ENCODE assay signal across 7 mouse cellular contexts in genomic region chr8:70863956-70864711, GRCm38 (mm10). TPM values are rescaled to one million over a fixed set of nuclear protein-coding genes. Genes with fewer than 3 reads are reported as not detected.
DNase-seq lines count a peak whose midpoint lies in the region; ATAC-seq and TF ChIP-seq lines count a peak whose summit lies in the region.

No protein-coding gene starts in this region.

- no peaks in the 10 kb centered on the region for H3K9me3 ChIP-seq in lung, postnatal 0 days (ENCODE audit: low read length)
- H3K9me3 ChIP-seq in heart, postnatal 0 days (replicated peaks; ENCODE audit: control insufficient read depth, low read length): no peaks in the 10 kb centered on the region
- H3K9me3 ChIP-seq in liver, embryonic 12.5 days (replicated peaks): no peaks in the 10 kb centered on the region
- no peaks in the 10 kb centered on the region for H3K9me3 ChIP-seq in stomach, embryonic 14.5 days (ENCODE audit: control insufficient read depth, low read depth, low read length)

- TF ChIP-seq EP300 in lung, postnatal 0 days (IDR thresholded peaks at IDR 0.05): no peak
- TF ChIP-seq EP300 in heart, postnatal 0 days (IDR thresholded peaks at IDR 0.05; ENCODE audit: low read depth): no peak

- H3K9ac ChIP-seq in lung, postnatal 0 days (replicated peaks; ENCODE audit: low read depth): no peak overlapping the region
- peak overlapping the region; percentile 63 for H3K9ac ChIP-seq in heart, postnatal 0 days (replicated peaks; ENCODE audit: low read depth, low read length)
- peak overlapping the region; percentile 6; the same call in 1 of the 2 replicates for H3K9ac ChIP-seq in liver, embryonic 12.5 days
- no peak overlapping the region; the same call in 1 of the 2 replicates for H3K9ac ChIP-seq in stomach, embryonic 14.5 days (replicated peaks; ENCODE audit: low read depth, low read length)

- WGBS in lung, postnatal 0 days: 2% methylated on average over 42 of the region's 46 CpGs
- WGBS in heart, postnatal 0 days: 1% methylated on average over 46 of the region's 46 CpGs
- 2% methylated on average over 46 of the region's 46 CpGs for WGBS in liver, embryonic 12.5 days (ENCODE audit: insufficient replicate concordance)
- WGBS in stomach, embryonic 14.5 days: 2% methylated on average over 46 of the region's 46 CpGs

- no peak for TF ChIP-seq CTCF in lung, postnatal 0 days (IDR thresholded peaks at IDR 0.05)
- TF ChIP-seq CTCF in heart, postnatal 0 days (IDR thresholded peaks at IDR 0.05; ENCODE audit: low read depth): no peak

- H3K27ac ChIP-seq in lung, postnatal 0 days (ENCODE audit: low read length): no peak overlapping the region
- peak overlapping the region; percentile 78 for H3K27ac ChIP-seq in heart, postnatal 0 days (ENCODE audit: low read depth)
- no peak overlapping the region for H3K27ac ChIP-seq in liver, embryonic 12.5 days
- no peak overlapping the region for H3K27ac ChIP-seq in stomach, embryonic 14.5 days (ENCODE audit: low read length)

- H3K36me3 ChIP-seq in lung, postnatal 0 days (ENCODE audit: insufficient read depth, low read length): no peaks in the 10 kb centered on the region
- peaks cover 6% of the 10 kb centered on the region; the same call in 1 of the 2 replicates for H3K36me3 ChIP-seq in heart, postnatal 0 days (replicated peaks; ENCODE audit: control insufficient read depth, insufficient read depth, low read length)
- peaks cover 12% of the 10 kb centered on the region for H3K36me3 ChIP-seq in liver, embryonic 12.5 days
- 0 out of 2 replicates have a peak, but pooled peaks cover 2% of the 10 kb centered on the region for H3K36me3 ChIP-seq in stomach, embryonic 14.5 days (ENCODE audit: control insufficient read depth, insufficient read depth, low read length)

- DNase-seq in lung, postnatal 0 days (ENCODE audit: low spot score): no peak
- no peak for DNase-seq in lung, postnatal 36 days
- peak; percentile 54 for DNase-seq in embryo, embryonic 10.5 days (ENCODE audit: low spot score)
- no peak for DNase-seq in heart, postnatal 0 days (ENCODE audit: low spot score)
- DNase-seq in thymus, postnatal 0 days (ENCODE audit: low spot score): no peak

- no peak for ATAC-seq in lung, postnatal 0 days
- no peak for ATAC-seq in heart, postnatal 0 days (ENCODE audit: insufficient read depth, low read depth)
- ATAC-seq in liver, embryonic 12.5 days: no peak
- no peak for ATAC-seq in stomach, embryonic 14.5 days (ENCODE audit: insufficient number of reproducible peaks, insufficient read depth, low FRiP score, low read depth)

- H3K4me3 ChIP-seq in lung, postnatal 0 days (ENCODE audit: low read depth, low read length): peak overlapping the region; percentile 71
- H3K4me3 ChIP-seq in heart, postnatal 0 days (ENCODE audit: low read depth, low read length): peak overlapping the region; percentile 63
- H3K4me3 ChIP-seq in liver, embryonic 12.5 days: peak overlapping the region; percentile 66
- H3K4me3 ChIP-seq in stomach, embryonic 14.5 days (ENCODE audit: low read depth, low read length): peak overlapping the region; percentile 42

- peaks cover 29% of the 10 kb centered on the region for H3K4me1 ChIP-seq in lung, postnatal 0 days (ENCODE audit: insufficient read depth, low read depth, low read length)
- H3K4me1 ChIP-seq in heart, postnatal 0 days (ENCODE audit: control insufficient read depth, insufficient read depth): peaks cover 12% of the 10 kb centered on the region; the same call in 1 of the 2 replicates
- peaks cover 57% of the 10 kb centered on the region for H3K4me1 ChIP-seq in liver, embryonic 12.5 days
- H3K4me1 ChIP-seq in stomach, embryonic 14.5 days (ENCODE audit: control insufficient read depth, insufficient read depth, low read length): peaks cover 37% of the 10 kb centered on the region

- H3K27me3 ChIP-seq in lung, postnatal 0 days (replicated peaks; ENCODE audit: insufficient read depth, low read length): peaks cover 34% of the 10 kb centered on the region
- peaks cover 16% of the 10 kb centered on the region; the same call in 1 of the 2 replicates for H3K27me3 ChIP-seq in heart, postnatal 0 days (ENCODE audit: control insufficient read depth, insufficient read depth, low read length)
- H3K27me3 ChIP-seq in liver, embryonic 12.5 days (replicated peaks): peaks cover 60% of the 10 kb centered on the region
- 0 out of 2 replicates have a peak, but pooled peaks cover 9% of the 10 kb centered on the region for H3K27me3 ChIP-seq in stomach, embryonic 14.5 days (ENCODE audit: control insufficient read depth, insufficient read depth, low read length)

- H3K4me2 ChIP-seq in lung, postnatal 0 days (replicated peaks; ENCODE audit: low read depth, low read length): peak overlapping the region; percentile 57
- peak overlapping the region; percentile 83 for H3K4me2 ChIP-seq in heart, postnatal 0 days (ENCODE audit: low read depth, low read length)
- H3K4me2 ChIP-seq in liver, embryonic 12.5 days: peak overlapping the region; percentile 81
- peak overlapping the region; percentile 78 for H3K4me2 ChIP-seq in stomach, embryonic 14.5 days (replicated peaks; ENCODE audit: low read depth, low read length)

RNA-seq across cellular contexts. Expression of gene Kcnn1, which starts 1.1 kb away (rescaled TPM):
- polyA plus RNA-seq in lung, postnatal 0 days (2015; fragmentation: Nextera tagmentation; extraction: Ambion mirVana): 0.24 and 0.25 TPM in 2 replicates
- 7.5 and 25.2 TPM in 2 replicates for total RNA-seq in heart, postnatal 0 days (2014; rRNA removed; ENCODE audit: low replicate concordance)
- 3.4 TPM in 2 replicates for polyA plus RNA-seq in heart, postnatal 0 days (2015; fragmentation: Nextera tagmentation; extraction: Ambion mirVana)
- polyA plus RNA-seq in liver, embryonic 12.5 days (2016; fragmentation: Nextera tagmentation; extraction: Ambion mirVana): 0.55 and 0.72 TPM in 2 replicates
- polyA plus RNA-seq in stomach, embryonic 14.5 days (2014; fragmentation: Nextera tagmentation; extraction: Ambion mirVana): 1.6 and 2.1 TPM in 2 replicates
- 0.36 and 0.85 TPM in 2 replicates for polyA plus RNA-seq in thymus, postnatal 0 days (2015; fragmentation: Nextera tagmentation; extraction: Ambion mirVana)

RNA-seq across cellular contexts. Expression of gene Ccdc124, which starts 9.6 kb away (rescaled TPM):
- 63.7 and 68.5 TPM in 2 replicates for polyA plus RNA-seq in lung, postnatal 0 days (2015; fragmentation: Nextera tagmentation; extraction: Ambion mirVana)
- total RNA-seq in heart, postnatal 0 days (2014; rRNA removed; ENCODE audit: low replicate concordance): 12.6 and 32.0 TPM in 2 replicates
- 77.9 and 79.5 TPM in 2 replicates for polyA plus RNA-seq in heart, postnatal 0 days (2015; fragmentation: Nextera tagmentation; extraction: Ambion mirVana)
- 78.8 and 81.1 TPM in 2 replicates for polyA plus RNA-seq in liver, embryonic 12.5 days (2016; fragmentation: Nextera tagmentation; extraction: Ambion mirVana)
- polyA plus RNA-seq in stomach, embryonic 14.5 days (2014; fragmentation: Nextera tagmentation; extraction: Ambion mirVana): 92.1 and 102 TPM in 2 replicates
- polyA plus RNA-seq in thymus, postnatal 0 days (2015; fragmentation: Nextera tagmentation; extraction: Ambion mirVana): 93.8 and 98.6 TPM in 2 replicates

RNA-seq across cellular contexts. Expression of gene Arrdc2, which starts 24.6 kb away (rescaled TPM):
- polyA plus RNA-seq in lung, postnatal 0 days (2015; fragmentation: Nextera tagmentation; extraction: Ambion mirVana): 9.4 and 10.7 TPM in 2 replicates
- total RNA-seq in heart, postnatal 0 days (2014; rRNA removed; ENCODE audit: low replicate concordance): 4.5 and 38.1 TPM in 2 replicates
- polyA plus RNA-seq in heart, postnatal 0 days (2015; fragmentation: Nextera tagmentation; extraction: Ambion mirVana): 3.0 and 3.6 TPM in 2 replicates
- 16.1 and 17.8 TPM in 2 replicates for polyA plus RNA-seq in liver, embryonic 12.5 days (2016; fragmentation: Nextera tagmentation; extraction: Ambion mirVana)
- polyA plus RNA-seq in stomach, embryonic 14.5 days (2014; fragmentation: Nextera tagmentation; extraction: Ambion mirVana): 5.8 and 8.7 TPM in 2 replicates
- 11.0 and 11.4 TPM in 2 replicates for polyA plus RNA-seq in thymus, postnatal 0 days (2015; fragmentation: Nextera tagmentation; extraction: Ambion mirVana)

RNA-seq across cellular contexts. Expression of gene Slc5a5, which starts 28.4 kb away (rescaled TPM):
- 0.12 and 0.13 TPM in 2 replicates for polyA plus RNA-seq in lung, postnatal 0 days (2015; fragmentation: Nextera tagmentation; extraction: Ambion mirVana)
- not detected in 2 replicates for total RNA-seq in heart, postnatal 0 days (2014; rRNA removed; ENCODE audit: low replicate concordance)
- polyA plus RNA-seq in heart, postnatal 0 days (2015; fragmentation: Nextera tagmentation; extraction: Ambion mirVana): 0.05 and 0.10 TPM in 2 replicates
- 0.08 and 0.11 TPM in 2 replicates for polyA plus RNA-seq in liver, embryonic 12.5 days (2016; fragmentation: Nextera tagmentation; extraction: Ambion mirVana)
- 4.2 and 4.8 TPM in 2 replicates for polyA plus RNA-seq in stomach, embryonic 14.5 days (2014; fragmentation: Nextera tagmentation; extraction: Ambion mirVana)
- polyA plus RNA-seq in thymus, postnatal 0 days (2015; fragmentation: Nextera tagmentation; extraction: Ambion mirVana): 0.49 and 1.6 TPM in 2 replicates

RNA-seq across cellular contexts. Expression of gene Rpl18a, which starts 33.1 kb away (rescaled TPM):
- 3,759 and 4,424 TPM in 2 replicates for polyA plus RNA-seq in lung, postnatal 0 days (2015; fragmentation: Nextera tagmentation; extraction: Ambion mirVana)
- total RNA-seq in heart, postnatal 0 days (2014; rRNA removed; ENCODE audit: low replicate concordance): 2,186 and 2,206 TPM in 2 replicates
- 2,523 and 2,655 TPM in 2 replicates for polyA plus RNA-seq in heart, postnatal 0 days (2015; fragmentation: Nextera tagmentation; extraction: Ambion mirVana)
- polyA plus RNA-seq in liver, embryonic 12.5 days (2016; fragmentation: Nextera tagmentation; extraction: Ambion mirVana): 3,066 and 3,170 TPM in 2 replicates
- 5,566 and 6,204 TPM in 2 replicates for polyA plus RNA-seq in stomach, embryonic 14.5 days (2014; fragmentation: Nextera tagmentation; extraction: Ambion mirVana)
- polyA plus RNA-seq in thymus, postnatal 0 days (2015; fragmentation: Nextera tagmentation; extraction: Ambion mirVana): 6,882 and 7,160 TPM in 2 replicates

Comparison
In these comparisons a context has a peak if more than half of its experiments do, and no peak if none do; other contexts are left out.
1. H3K9ac ChIP-seq: peak in heart, postnatal 0 days (single experiment) and liver, embryonic 12.5 days (single experiment); none in lung, postnatal 0 days (single experiment) and stomach, embryonic 14.5 days (single experiment).
2. Peak in every context shown above with its lines, with median percentiles within 50 percentile points of each other: H3K4me2 ChIP-seq and H3K4me3 ChIP-seq.